Mouse (Mus musculus): Measurements from ENCODE around the gene Sphkap.

- TF ChIP-seq CTCF (IDR thresholded peaks at IDR 0.05): no peak
- no peak for TF ChIP-seq EP300 (IDR thresholded peaks at IDR 0.05)
Observed at GRCm38 (mm10) chr1:83316917-83317316, 91.1 kb downstream of the Sphkap start.
